Mouse (Mus musculus) right cerebral cortex, postnatal 4 days (tissue): ENCODE results near the gene Npepl1.

ENCODE experiments used
- DNase-seq: peaks from one replicate; pipeline ENCODE4 v3.0.0-alpha.2; 2022

The Npepl1 gene

GRCm38 (mm10) chr2:174109991-174110782 is at the start of gene Npepl1:
Npepl1 (plus strand) TSS chr2:174110349.
- DNase-seq, result peak; percentile 67

GRCm38 (mm10) chr2:174061219-174061618 is 48.9 kb upstream of the Npepl1 start:
- no peak for DNase-seq

GRCm38 (mm10) chr2:174063074-174063473 is 47.1 kb upstream of the Npepl1 start:
- no peak for DNase-seq

GRCm38 (mm10) chr2:174063527-174064211 is 46.5 kb upstream of the Npepl1 start:
- DNase-seq, result no peak

DNA sequence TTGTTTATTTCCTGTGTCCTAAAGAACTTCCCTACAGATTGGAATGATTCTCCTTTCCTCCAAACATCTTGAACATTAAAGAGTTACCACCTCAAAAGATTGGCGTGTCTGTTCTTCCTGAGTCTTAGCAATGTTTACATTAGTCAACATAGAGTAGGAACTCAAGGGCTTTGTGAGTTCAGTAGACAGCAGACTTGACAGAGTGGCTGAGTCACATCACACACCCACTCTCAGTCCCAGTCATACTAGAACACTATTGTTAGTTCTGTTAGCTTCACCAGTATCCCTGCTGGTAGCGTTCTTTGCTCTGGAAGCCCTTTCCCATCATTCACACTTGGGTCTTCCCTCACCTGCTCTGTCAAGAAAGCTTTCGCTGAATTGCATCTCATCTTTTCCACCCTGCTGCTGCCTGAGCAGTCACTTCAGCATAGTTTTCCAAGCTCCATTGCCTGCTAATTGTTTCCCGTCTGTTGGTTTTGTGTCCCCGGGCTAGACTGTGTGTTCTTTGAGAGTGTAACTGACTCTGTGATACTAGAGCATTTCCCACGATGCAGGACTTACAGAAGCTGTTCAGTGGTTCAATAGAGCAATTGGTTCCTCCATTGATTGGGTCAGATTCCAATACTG is 42.2 kb upstream of the Npepl1 start:
- DNase-seq, result no peak

GRCm38 (mm10) chr2:174069532-174070049 is 40.6 kb upstream of the Npepl1 start:
- DNase-seq, result no peak

GRCm38 (mm10) chr2:174071406-174071805 is 38.7 kb upstream of the Npepl1 start:
- no peak for DNase-seq

DNA sequence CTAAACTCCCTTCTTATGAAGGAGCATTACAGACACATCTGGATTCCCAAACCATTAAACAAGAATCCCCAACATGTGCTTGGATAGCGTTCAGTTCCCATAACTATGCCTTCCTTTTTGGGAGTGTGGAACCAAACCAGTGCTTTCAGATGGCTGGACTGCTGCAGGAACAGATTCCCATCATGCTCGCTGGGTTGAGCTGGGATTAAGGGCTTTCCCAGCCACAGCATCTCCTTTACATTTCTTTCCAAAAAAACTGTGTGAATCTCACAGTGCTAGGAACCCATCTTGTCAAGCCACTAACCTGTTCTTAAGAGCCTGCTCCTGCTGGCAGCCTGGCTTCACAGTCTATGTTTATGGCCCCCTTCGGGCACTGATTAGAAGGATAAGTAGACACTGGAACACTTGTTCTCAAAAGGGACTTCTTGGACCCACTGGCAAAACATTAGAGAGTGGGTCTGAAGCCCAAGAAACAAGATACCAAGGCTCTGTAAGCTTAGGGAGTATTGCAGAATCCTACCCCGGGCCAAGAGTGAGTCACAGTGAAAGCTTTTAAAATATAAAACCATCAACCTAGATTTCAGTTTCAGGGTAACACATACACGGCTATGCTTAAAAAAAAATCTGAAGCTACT is 36.9 kb upstream of the Npepl1 start:
- no peak for DNase-seq

GRCm38 (mm10) chr2:174074621-174075020 is 35.5 kb upstream of the Npepl1 start:
- DNase-seq, result peak; percentile 52

- peak; percentile 15 for DNase-seq
Observed at GRCm38 (mm10) chr2:174075072-174075570, 35.0 kb upstream of the Npepl1 start.

DNA sequence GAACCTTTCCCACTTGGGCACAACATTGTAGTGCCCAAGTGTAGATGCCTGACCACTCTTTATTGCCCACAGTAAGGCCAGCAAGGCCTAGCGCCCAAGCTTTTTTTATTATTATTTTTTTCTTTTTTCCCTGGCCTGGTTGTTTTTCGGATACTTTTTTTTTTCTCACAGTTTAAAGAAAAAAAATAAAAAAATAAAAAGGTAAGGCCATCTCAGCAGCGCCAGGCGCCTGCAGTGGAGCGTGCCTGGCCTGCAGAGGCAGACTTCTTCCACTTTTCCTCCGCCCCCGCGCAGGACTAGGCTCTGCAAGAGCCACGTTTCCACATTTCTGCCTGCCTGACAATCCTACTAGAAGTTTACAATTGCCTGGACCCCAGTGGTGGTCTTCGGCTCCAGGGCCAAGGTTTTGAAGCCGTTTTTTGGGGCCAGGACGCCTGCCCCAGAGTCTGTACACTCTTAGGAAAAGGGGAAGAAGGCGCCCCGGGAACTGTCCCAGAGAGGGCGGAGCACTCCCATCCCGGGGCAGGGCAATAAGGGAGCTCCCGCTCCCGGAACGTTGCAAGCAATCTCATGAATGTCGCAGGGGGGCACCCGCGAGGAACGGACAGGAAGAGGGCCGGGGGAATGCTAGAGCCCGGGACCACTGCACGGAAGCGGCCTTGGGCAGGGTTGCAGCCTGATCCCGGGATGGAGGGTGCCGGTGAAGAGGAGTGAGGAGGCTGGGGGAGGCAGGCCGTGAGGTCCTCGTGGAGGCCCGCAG is 34.3 kb upstream of the Npepl1 start, which contains the start of gene Stx16:
TSS of gene Stx16 (plus strand) at position 636 of the 760 bp plus-strand sequence.
- peak; percentile 90 for DNase-seq

DNA sequence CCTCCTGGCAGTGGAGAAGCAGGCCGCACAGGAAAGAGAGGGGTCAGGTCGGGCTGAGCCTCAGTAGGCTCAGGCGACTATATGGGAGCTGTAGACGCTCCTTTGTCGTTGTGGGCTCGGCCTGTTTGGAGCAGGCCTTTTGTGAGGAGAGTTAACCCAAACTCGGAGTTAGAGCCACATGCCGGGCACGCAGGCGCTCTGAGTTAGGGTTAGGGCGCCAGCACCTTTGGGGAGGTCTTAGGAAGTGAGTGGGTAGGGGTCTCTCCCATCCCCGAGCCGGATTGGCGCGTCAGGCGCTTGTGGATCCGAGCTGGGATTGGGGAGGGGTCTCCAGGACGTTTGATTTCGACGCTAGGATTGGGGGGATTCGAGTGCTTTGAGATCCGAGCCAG is 33.7 kb upstream of the Npepl1 start:
- DNase-seq, result peak; percentile 80

- peak; percentile 19 for DNase-seq
Observed at GRCm38 (mm10) chr2:174077004-174077695, 33.0 kb upstream of the Npepl1 start.

GRCm38 (mm10) chr2:174077776-174078338 is 32.3 kb upstream of the Npepl1 start:
- DNase-seq, result no peak

- no peak for DNase-seq
Observed at GRCm38 (mm10) chr2:174081833-174082232, 28.3 kb upstream of the Npepl1 start.

DNA sequence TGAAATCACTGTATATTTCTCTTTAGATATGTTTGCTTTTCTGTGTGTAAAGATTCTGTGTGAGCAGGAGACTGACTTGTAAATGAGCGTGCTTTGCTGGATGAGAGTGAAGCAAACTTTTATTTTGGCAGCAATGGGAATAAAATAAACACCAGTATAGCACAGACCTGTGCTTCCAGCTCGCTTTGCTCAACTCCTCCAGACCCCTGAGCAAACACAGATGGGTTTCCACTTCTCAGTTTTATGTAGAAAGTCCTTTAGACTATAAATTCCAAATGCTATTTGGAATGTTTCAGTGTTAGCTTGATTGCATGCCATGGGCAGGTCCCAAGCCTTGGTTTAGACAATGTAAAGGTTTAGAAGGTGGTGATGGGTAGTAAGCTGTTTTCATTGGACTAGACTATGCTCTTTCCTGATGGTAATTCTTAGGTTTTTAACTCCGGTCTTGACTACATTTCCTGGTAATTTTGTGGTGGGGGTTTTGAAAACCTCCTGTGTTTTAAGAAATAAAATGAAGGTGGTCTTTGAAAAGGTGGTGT is 27.7 kb upstream of the Npepl1 start:
- DNase-seq, result no peak

GRCm38 (mm10) chr2:174095086-174095485 is 15.1 kb upstream of the Npepl1 start:
- DNase-seq, result no peak

- DNase-seq, result no peak
Observed at GRCm38 (mm10) chr2:174102399-174102798, 7.8 kb upstream of the Npepl1 start.

GRCm38 (mm10) chr2:174103527-174103926 is 6.6 kb upstream of the Npepl1 start:
- DNase-seq, result no peak

- DNase-seq, result no peak
Observed at GRCm38 (mm10) chr2:174107375-174107774, 2.8 kb upstream of the Npepl1 start.
